In genomic region chr16:18428516-18429042, GRCm38 (mm10) we compare ENCODE assay signal across 11 mouse cellular contexts. TPM values are rescaled to one million over a fixed set of nuclear protein-coding genes. Genes with fewer than 3 reads are reported as not detected.
DNase-seq lines count a peak whose midpoint lies in the region; ATAC-seq and TF ChIP-seq lines count a peak whose summit lies in the region.
"Had no signal": no experiment of that assay in that cellular context is flagged by ENCODE, and none has a peak within 500 bp of the region (broad histone marks: within the 10 kb centered on the region; RNA-seq: fewer than 3 reads in every experiment).

No protein-coding gene starts in this region.

- DNase-seq in forebrain, embryonic 10.5 days (ENCODE audit: extremely low spot score, low spot score): no peak
- DNase-seq in forebrain, embryonic 14.5 days (ENCODE audit: low spot score): no peak
- DNase-seq in liver, embryonic 13.5 days: peak; percentile 86
- no peak for DNase-seq in layer of hippocampus, adult 2 months (ENCODE audit: low spot score in 2 of 2)
- DNase-seq in thymus, postnatal 10 days (ENCODE audit: low spot score in 2 of 2): no peak
- DNase-seq: kidney, postnatal 36 days; left cerebral cortex, postnatal 4 days had no signal

- H3K4me3 ChIP-seq in forebrain, embryonic 10.5 days: peak overlapping the region; percentile 5; the same call in 1 of the 2 replicates
- no peak overlapping the region for H3K4me3 ChIP-seq in forebrain, embryonic 14.5 days (ENCODE audit: low read depth, low read length)
- peak overlapping the region; percentile 75 for H3K4me3 ChIP-seq in megakaryocyte, embryonic 14.5 days (replicated peaks)
- H3K4me3 ChIP-seq in liver, embryonic 13.5 days (replicated peaks): peak overlapping the region; percentile 82
- no peak overlapping the region for H3K4me3 ChIP-seq in stomach, embryonic 14.5 days (ENCODE audit: low read depth, low read length)
- H3K4me3 ChIP-seq in layer of hippocampus, adult 2 months: no peak overlapping the region

- H3K9ac ChIP-seq in forebrain, embryonic 14.5 days (ENCODE audit: low read length): no peak overlapping the region
- peak overlapping the region; percentile 93 for H3K9ac ChIP-seq in liver, embryonic 13.5 days
- no peak overlapping the region for H3K9ac ChIP-seq in stomach, embryonic 14.5 days (replicated peaks; ENCODE audit: low read depth, low read length)

- ATAC-seq in forebrain, embryonic 14.5 days: no peak
- no peak for ATAC-seq in megakaryocyte, adult 5-6 weeks (ENCODE audit: poor library complexity, severe bottlenecking)
- ATAC-seq in liver, embryonic 13.5 days (ENCODE audit: low read depth): peak; percentile 95
- ATAC-seq in stomach, embryonic 14.5 days (ENCODE audit: insufficient number of reproducible peaks, insufficient read depth, low FRiP score, low read depth): peak; percentile 71; the same call in 1 of the 2 replicates
- ATAC-seq: hindbrain, postnatal 0 days had no signal

- 84% methylated on average over 7 of the region's 7 CpGs for WGBS in forebrain, embryonic 10.5 days
- WGBS in forebrain, embryonic 14.5 days: 90% methylated on average over 7 of the region's 7 CpGs
- WGBS in liver, embryonic 13.5 days (ENCODE audit: insufficient replicate concordance): 8% methylated on average over 7 of the region's 7 CpGs
- WGBS in stomach, embryonic 14.5 days: 78% methylated on average over 7 of the region's 7 CpGs

- H3K9me3 ChIP-seq in forebrain, embryonic 10.5 days: no peaks in the 10 kb centered on the region
- no peaks in the 10 kb centered on the region for H3K9me3 ChIP-seq in forebrain, embryonic 14.5 days (replicated peaks; ENCODE audit: control insufficient read depth, low read length)
- H3K9me3 ChIP-seq in megakaryocyte, embryonic 14.5 days: no peaks in the 10 kb centered on the region
- H3K9me3 ChIP-seq in liver, embryonic 13.5 days (replicated peaks): no peaks in the 10 kb centered on the region
- H3K9me3 ChIP-seq in stomach, embryonic 14.5 days (ENCODE audit: control insufficient read depth, low read depth, low read length): no peaks in the 10 kb centered on the region

- H3K27me3 ChIP-seq in forebrain, embryonic 10.5 days (ENCODE audit: poor library complexity, severe bottlenecking): no peaks in the 10 kb centered on the region
- H3K27me3 ChIP-seq in forebrain, embryonic 14.5 days (replicated peaks; ENCODE audit: control insufficient read depth, insufficient read depth, low read length): no peaks in the 10 kb centered on the region
- no peaks in the 10 kb centered on the region for H3K27me3 ChIP-seq in megakaryocyte, embryonic 14.5 days (replicated peaks)
- H3K27me3 ChIP-seq in liver, embryonic 13.5 days: no peaks in the 10 kb centered on the region
- no peaks in the 10 kb centered on the region for H3K27me3 ChIP-seq in stomach, embryonic 14.5 days (ENCODE audit: control insufficient read depth, insufficient read depth, low read length)

- no peak overlapping the region for H3K4me2 ChIP-seq in forebrain, embryonic 14.5 days (ENCODE audit: low read length)
- H3K4me2 ChIP-seq in liver, embryonic 13.5 days: peak overlapping the region; percentile 91
- H3K4me2 ChIP-seq in stomach, embryonic 14.5 days (replicated peaks; ENCODE audit: low read depth, low read length): no peak overlapping the region

- H3K36me3 ChIP-seq in forebrain, embryonic 10.5 days (replicated peaks): peaks cover 11% of the 10 kb centered on the region
- 0 out of 2 replicates have a peak, but pooled peaks cover under 1% of the 10 kb centered on the region for H3K36me3 ChIP-seq in forebrain, embryonic 14.5 days (ENCODE audit: control insufficient read depth, insufficient read depth, low read length)
- peaks cover 26% of the 10 kb centered on the region for H3K36me3 ChIP-seq in megakaryocyte, embryonic 14.5 days (replicated peaks; ENCODE audit: low read length)
- peaks cover 33% of the 10 kb centered on the region for H3K36me3 ChIP-seq in liver, embryonic 13.5 days
- no peaks in the 10 kb centered on the region for H3K36me3 ChIP-seq in stomach, embryonic 14.5 days (ENCODE audit: control insufficient read depth, insufficient read depth, low read length)

- no peak for TF ChIP-seq CTCF in layer of hippocampus, adult 2 months (conservative IDR thresholded peaks at IDR 0.05)

- peaks cover 39% of the 10 kb centered on the region for H3K4me1 ChIP-seq in forebrain, embryonic 10.5 days
- peaks cover 13% of the 10 kb centered on the region for H3K4me1 ChIP-seq in forebrain, embryonic 14.5 days (ENCODE audit: control insufficient read depth, insufficient read depth, low read length)
- H3K4me1 ChIP-seq in megakaryocyte, embryonic 14.5 days: peaks cover 73% of the 10 kb centered on the region
- peaks cover 75% of the 10 kb centered on the region for H3K4me1 ChIP-seq in liver, embryonic 13.5 days (replicated peaks)
- H3K4me1 ChIP-seq in stomach, embryonic 14.5 days (ENCODE audit: control insufficient read depth, insufficient read depth, low read length): peaks cover 20% of the 10 kb centered on the region

- peak overlapping the region; percentile 31; the same call in 1 of the 2 replicates for H3K27ac ChIP-seq in forebrain, embryonic 10.5 days
- no peak overlapping the region for H3K27ac ChIP-seq in forebrain, embryonic 14.5 days (ENCODE audit: low read depth, low read length)
- H3K27ac ChIP-seq in liver, embryonic 13.5 days: peak overlapping the region; percentile 97
- H3K27ac ChIP-seq in stomach, embryonic 14.5 days (ENCODE audit: low read length): no peak overlapping the region
- H3K27ac ChIP-seq in layer of hippocampus, adult 2 months: no peak overlapping the region
- H3K27ac ChIP-seq: hindbrain, postnatal 0 days had no signal

RNA-seq across cellular contexts. Expression of gene Comt, which starts 1.9 kb away (rescaled TPM):
- 58.1 and 60.1 TPM in 2 replicates for polyA plus RNA-seq in forebrain, embryonic 10.5 days (2016; fragmentation: Nextera tagmentation; extraction: Ambion mirVana)
- 54.6 and 71.9 TPM in 2 replicates for polyA plus RNA-seq in forebrain, embryonic 14.5 days (2014; fragmentation: Nextera tagmentation; extraction: Ambion mirVana)
- 52.8 and 53.5 TPM in 2 replicates for polyA plus RNA-seq in megakaryocyte, embryonic 14.5 days (2012; ENCODE audit: insufficient read depth, low replicate concordance)
- total RNA-seq in megakaryocyte, adult 5-6 weeks (2015): 37.8 and 40.8 TPM in 2 replicates
- total RNA-seq in megakaryocyte, adult 5-6 weeks (2017): 40.1 and 43.8 TPM in 2 replicates
- 109 and 110 TPM in 2 replicates for polyA plus RNA-seq in liver, embryonic 13.5 days (2015; fragmentation: Nextera tagmentation; extraction: Ambion mirVana)
- 94.3 and 99.0 TPM in 2 replicates for polyA plus RNA-seq in stomach, embryonic 14.5 days (2014; fragmentation: Nextera tagmentation; extraction: Ambion mirVana)
- 10 to 100 TPM; 74.6 to 75.1 TPM for total RNA-seq in layer of hippocampus, adult 2 months (2021)

RNA-seq across cellular contexts. Expression of gene Txnrd2, which starts 2.4 kb away (rescaled TPM):
- polyA plus RNA-seq in forebrain, embryonic 10.5 days (2016; fragmentation: Nextera tagmentation; extraction: Ambion mirVana): 31.6 and 35.1 TPM in 2 replicates
- polyA plus RNA-seq in forebrain, embryonic 14.5 days (2014; fragmentation: Nextera tagmentation; extraction: Ambion mirVana): 22.0 and 23.5 TPM in 2 replicates
- polyA plus RNA-seq in megakaryocyte, embryonic 14.5 days (2012; ENCODE audit: insufficient read depth, low replicate concordance): 6.9 TPM in 1 of 2 replicates, not detected in the other
- total RNA-seq in megakaryocyte, adult 5-6 weeks (2015): 10.3 and 11.8 TPM in 2 replicates
- 7.0 and 9.3 TPM in 2 replicates for total RNA-seq in megakaryocyte, adult 5-6 weeks (2017)
- 105 and 112 TPM in 2 replicates for polyA plus RNA-seq in liver, embryonic 13.5 days (2015; fragmentation: Nextera tagmentation; extraction: Ambion mirVana)
- polyA plus RNA-seq in stomach, embryonic 14.5 days (2014; fragmentation: Nextera tagmentation; extraction: Ambion mirVana): 18.5 and 18.8 TPM in 2 replicates
- 10 to 100 TPM; 19.7 to 21.4 TPM for total RNA-seq in layer of hippocampus, adult 2 months (2021)

Comparison
In these comparisons a context has a peak if more than half of its experiments do, and no peak if none do; other contexts are left out.
1. H3K27ac ChIP-seq: peak in forebrain, embryonic 10.5 days (single experiment) and liver, embryonic 13.5 days (single experiment); none in forebrain, embryonic 14.5 days (single experiment), stomach, embryonic 14.5 days (single experiment) and layer of hippocampus, adult 2 months (single experiment).
2. H3K4me3 ChIP-seq: peak in forebrain, embryonic 10.5 days (single experiment), megakaryocyte, embryonic 14.5 days (single experiment) and liver, embryonic 13.5 days (single experiment); none in forebrain, embryonic 14.5 days (single experiment), stomach, embryonic 14.5 days (single experiment) and layer of hippocampus, adult 2 months (single experiment).
3. ATAC-seq: peak in liver, embryonic 13.5 days (single experiment) and stomach, embryonic 14.5 days (single experiment); none in forebrain, embryonic 14.5 days (single experiment) and megakaryocyte, adult 5-6 weeks (single experiment).